Mouse (Mus musculus) neural tube, embryonic 14.5 days (tissue): ENCODE results near the gene Edn1. TPM values are rescaled to one million over a fixed set of nuclear protein-coding genes. Genes with fewer than 3 reads are reported as not detected.

Experiments used
- ATAC-seq: fragments of 200-750 bp; cut with Nextera tagmentation; 2 replicates; pipeline ENCODE4 v1.8.0; 2017; ENCODE audit warnings: low read depth, mild to moderate bottlenecking, moderate TSS enrichment, moderate library complexity
- H3K27ac ChIP-seq: fragments of 300-500 bp; sonication (generic); 2 replicates; pipeline ENCODE4 v1.5.1; 2014; ENCODE audit warnings: low read depth, mild to moderate bottlenecking, control low read depth, low read length, moderate library complexity, mixed read lengths
- H3K27me3 ChIP-seq: fragments of 300-500 bp; sonication (generic); 2 replicates; pipeline ENCODE4 v1.6.1; 2014; ENCODE audit warnings: low read length; ENCODE audit not compliant: control insufficient read depth, insufficient read depth
- H3K36me3 ChIP-seq: fragments of 300-500 bp; sonication (generic); 2 replicates; pipeline ENCODE4 v1.6.1; 2014; ENCODE audit warnings: low read length, mixed read lengths; ENCODE audit not compliant: control insufficient read depth, insufficient read depth
- H3K4me1 ChIP-seq: fragments of 300-500 bp; sonication (generic); 2 replicates; pipeline ENCODE4 v1.6.1; 2014; ENCODE audit warnings: low read length; ENCODE audit not compliant: control insufficient read depth, insufficient read depth
- H3K4me2 ChIP-seq: fragments of 300-500 bp; sonication (generic); 2 replicates; pipeline ENCODE4 v1.6.1; 2014; ENCODE audit warnings: mild to moderate bottlenecking, low read depth, low read length, control low read depth
- H3K4me3 ChIP-seq: fragments of 300-500 bp; sonication (generic); 2 replicates; pipeline ENCODE4 v1.5.1; 2014; ENCODE audit warnings: low read depth, low read length, control low read depth, mixed read lengths
- H3K9ac ChIP-seq: fragments of 300-500 bp; sonication (generic); replicated peaks from 2 replicates; pipeline ENCODE4 v1.6.1; 2014; ENCODE audit warnings: low read depth, mild to moderate bottlenecking, control low read depth, low read length, mixed read lengths
- H3K9me3 ChIP-seq: fragments of 300-500 bp; sonication (generic); 2 replicates; pipeline ENCODE4 v1.6.1; 2016; ENCODE audit warnings: low read length; ENCODE audit not compliant: control insufficient read depth
- WGBS: fragments of 180-500 bp; shearing (Covaris S2); extraction: QIAGEN DNeasy Blood & Tissue Kit; methylation state at CpG from one replicate; pipeline ENCODE4 v1.1.7; 2014; 5-methylcytosine and 5-hydroxymethylcytosine counted together
- polyA plus RNA-seq: library from polyadenylated mRNA; unstranded; fragments of >200 nt; fragmentation: Nextera tagmentation; extraction: Ambion mirVana; gene quantifications from 2 replicates; pipeline ENCODE4 v1.2.1, GENCODE M21; 2014

Gene Edn1
- polyA plus RNA-seq, 1 experiment from 2014 or later = 2.5 TPM

DNA sequence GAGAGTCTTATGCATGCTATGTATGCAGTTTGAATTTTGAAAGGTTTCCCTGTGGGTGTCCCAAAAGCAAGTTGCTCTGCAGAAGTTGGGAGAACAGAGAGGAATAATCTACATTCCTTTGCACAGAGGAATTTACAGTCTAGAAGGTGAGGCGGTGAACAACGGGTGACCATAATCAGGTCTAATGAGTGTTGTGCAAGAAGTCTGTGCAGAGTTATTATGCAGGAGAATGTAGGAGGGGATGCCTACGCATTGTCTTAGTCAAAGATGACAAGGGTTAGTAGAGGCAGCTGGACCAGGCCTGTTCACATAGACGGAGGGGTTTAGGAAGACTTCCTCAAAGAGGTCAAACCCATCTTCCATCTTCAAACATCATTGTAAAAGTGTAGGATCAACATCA, 14.5 kb upstream of the Edn1 start:
- no peak for ATAC-seq
- no peaks in the 10 kb centered on the region for H3K9me3 ChIP-seq
- WGBS = 89% methylated on average over 4 of the region's 4 CpGs

DNA sequence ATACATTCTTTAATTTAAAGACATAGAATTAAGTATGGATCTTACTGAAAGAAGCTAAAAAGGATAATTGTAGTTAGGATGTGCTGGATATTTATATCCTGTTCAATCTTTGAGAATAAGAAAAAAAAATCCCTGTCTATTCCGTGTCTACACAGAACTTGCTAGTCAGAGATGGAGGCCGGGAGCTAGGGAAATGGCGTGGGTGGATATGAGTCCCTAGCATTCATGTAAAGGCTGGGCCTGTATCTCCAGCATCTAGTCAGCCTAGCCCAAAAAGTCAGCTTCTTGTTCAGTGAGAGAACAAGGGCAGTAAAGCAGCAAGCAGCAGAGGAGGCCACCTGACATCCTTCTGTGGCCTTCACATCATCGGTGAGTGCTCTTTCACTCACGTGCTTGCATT, 8.7 kb upstream of the Edn1 start:
- no peaks in the 10 kb centered on the region for H3K36me3 ChIP-seq
- H3K27ac ChIP-seq = no peak overlapping the region
- no peaks in the 10 kb centered on the region for H3K9me3 ChIP-seq
- no peak overlapping the region for H3K9ac ChIP-seq
- no peak overlapping the region for H3K4me3 ChIP-seq
- no peaks in the 10 kb centered on the region for H3K27me3 ChIP-seq
- no peaks in the 10 kb centered on the region for H3K4me1 ChIP-seq
- 85% methylated on average over 5 of the region's 5 CpGs for WGBS
- H3K4me2 ChIP-seq = no peak overlapping the region
- no peak for ATAC-seq

More for the DNA sequence above, 14.5 kb upstream of the Edn1 start:
- no peaks in the 10 kb centered on the region for H3K27me3 ChIP-seq
- H3K4me2 ChIP-seq = no peak overlapping the region
- no peaks in the 10 kb centered on the region for H3K4me1 ChIP-seq
- H3K9ac ChIP-seq = no peak overlapping the region
- H3K27ac ChIP-seq = no peak overlapping the region
- no peak overlapping the region for H3K4me3 ChIP-seq
- no peaks in the 10 kb centered on the region for H3K36me3 ChIP-seq

DNA sequence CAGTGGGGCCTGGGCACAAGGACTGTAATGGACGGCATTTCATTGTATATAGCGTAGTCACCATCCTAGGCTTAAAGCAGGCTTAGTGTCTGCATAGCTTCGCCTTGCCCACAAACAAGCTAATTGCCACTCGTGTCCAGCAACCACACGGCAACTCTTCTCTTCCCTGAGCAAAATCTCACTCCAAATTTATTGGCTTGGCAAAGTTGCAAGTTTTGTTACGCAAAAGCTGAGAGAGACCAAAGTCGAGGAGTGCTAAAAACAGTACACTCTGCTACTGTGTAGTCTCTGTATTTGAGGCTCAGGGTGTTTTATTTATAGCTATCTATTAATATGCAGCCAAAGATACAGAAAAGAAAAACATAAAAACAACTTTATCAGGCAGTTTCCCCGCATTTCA, 3.0 kb upstream of the Edn1 start:
- no peaks in the 10 kb centered on the region for H3K9me3 ChIP-seq
- H3K36me3 ChIP-seq = no peaks in the 10 kb centered on the region
- 0 out of 2 replicates have a peak, but pooled peaks cover under 1% of the 10 kb centered on the region for H3K27me3 ChIP-seq
- WGBS = 65% methylated on average over 8 of the region's 8 CpGs
- H3K4me2 ChIP-seq = no peak overlapping the region
- ATAC-seq = no peak
- H3K4me1 ChIP-seq = 0 out of 2 replicates have a peak, but pooled peaks cover 5% of the 10 kb centered on the region
- no peak overlapping the region for H3K9ac ChIP-seq
- no peak overlapping the region for H3K4me3 ChIP-seq
- no peak overlapping the region for H3K27ac ChIP-seq

DNA sequence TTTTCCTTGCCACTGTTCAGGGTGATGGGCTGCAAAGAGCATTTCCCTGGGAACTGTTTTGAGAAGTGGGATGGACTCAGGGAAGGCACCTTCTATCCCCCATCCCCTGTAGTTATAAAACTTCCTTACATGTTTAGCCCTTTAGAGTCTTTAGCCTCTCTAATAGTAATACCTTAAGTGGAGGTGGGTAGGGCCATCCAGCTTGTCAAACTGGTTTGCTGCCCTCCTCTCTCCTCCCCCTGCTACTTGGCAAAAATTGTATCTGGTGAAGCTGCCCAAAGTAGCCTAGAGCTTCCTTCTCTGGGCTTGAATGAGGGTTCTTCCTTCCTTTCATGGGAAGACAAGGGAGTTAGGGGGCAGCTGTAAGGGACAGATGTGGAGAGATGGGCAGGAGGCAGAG, 2.5 kb upstream of the Edn1 start:
- ATAC-seq = no peak
- Histone ChIP-seq H3K9me3 (no peaks in the 10 kb centered on the region), H3K9ac (no peak overlapping the region), H3K36me3 (no peaks in the 10 kb centered on the region), H3K4me1 (0 out of 2 replicates have a peak, but pooled peaks cover 5% of the 10 kb centered on the region), H3K27me3 (peaks cover 3% of the 10 kb centered on the region; the same call in 1 of the 2 replicates), H3K4me3 (no peak overlapping the region), H3K4me2 (no peak overlapping the region), H3K27ac (no peak overlapping the region)

DNA sequence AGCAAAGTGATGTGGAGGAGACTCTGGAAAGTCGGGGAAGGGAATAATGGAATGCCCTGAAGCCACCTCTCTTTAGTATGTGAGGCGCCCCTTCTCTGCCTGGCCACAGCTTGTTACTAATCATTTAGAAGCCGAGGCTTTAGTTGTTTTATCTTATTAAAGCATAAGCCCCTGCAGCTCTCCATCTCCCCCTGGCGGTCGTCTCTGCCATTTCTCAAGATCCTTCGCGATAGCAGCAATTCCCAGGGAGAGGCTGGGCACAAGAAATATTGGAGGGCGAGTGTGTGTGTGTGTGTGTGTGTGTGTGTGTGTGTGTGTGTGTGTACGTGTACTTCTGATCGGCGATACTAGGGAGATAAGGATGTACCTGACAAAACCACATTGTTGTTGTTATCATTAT, 709 bp upstream of the Edn1 start:
- no peak; the same call in 1 of the 2 replicates for ATAC-seq
- Histone ChIP-seq H3K36me3 (no peaks in the 10 kb centered on the region), H3K4me3 (peak overlapping the region; percentile 32), H3K27me3 (peaks cover 3% of the 10 kb centered on the region; the same call in 1 of the 2 replicates), H3K27ac (no peak overlapping the region), H3K9ac (no peak overlapping the region), H3K4me1 (0 out of 2 replicates have a peak, but pooled peaks cover 5% of the 10 kb centered on the region), H3K9me3 (no peaks in the 10 kb centered on the region), H3K4me2 (peak overlapping the region; percentile 65)
- WGBS = 5% methylated on average over 11 of the region's 11 CpGs

DNA sequence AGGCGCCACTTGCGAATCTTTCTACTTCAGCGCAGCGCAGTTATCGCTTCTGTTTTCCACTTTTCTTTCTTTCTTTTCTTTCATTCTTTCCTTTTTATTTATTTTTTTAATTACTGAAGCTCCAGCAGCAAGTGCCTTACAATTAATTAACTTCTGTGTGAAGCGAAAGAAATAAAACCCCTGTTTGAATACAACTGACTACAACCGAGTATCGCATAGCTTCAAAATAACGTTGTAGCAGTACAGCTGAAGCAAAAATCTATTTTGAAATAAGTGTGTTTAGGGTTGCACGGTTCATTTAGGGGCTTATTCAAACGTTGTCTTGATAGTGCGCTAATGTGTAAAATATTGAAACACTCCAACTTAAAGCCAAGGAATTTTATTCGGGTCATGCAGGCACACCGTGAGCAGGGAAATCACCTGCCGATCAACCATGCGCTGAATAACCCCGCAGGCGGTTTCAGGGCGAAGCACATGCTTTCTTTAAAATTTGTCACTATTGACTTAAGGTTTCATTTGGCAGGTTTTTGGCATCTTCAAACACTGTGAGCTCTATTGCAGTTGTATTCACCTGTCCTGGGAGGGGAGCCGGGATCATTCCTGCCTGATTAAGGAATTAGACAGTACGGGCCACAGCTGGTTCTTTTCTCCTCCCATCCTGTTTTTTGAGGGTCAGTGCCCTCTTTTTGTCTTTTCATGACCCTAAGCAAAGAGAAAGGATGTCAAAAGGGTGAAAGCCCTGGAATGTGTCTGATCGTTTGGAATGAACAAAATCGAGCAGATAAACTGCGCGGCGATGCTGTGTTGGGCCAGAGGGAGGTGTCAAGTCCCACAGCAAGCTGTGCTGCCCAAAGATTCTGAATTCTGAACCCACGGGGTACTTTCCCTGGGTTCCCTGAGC, 935 bp downstream of the Edn1 start:
- H3K4me3 ChIP-seq = peak overlapping the region; percentile 32
- peak overlapping the region; percentile 65 for H3K4me2 ChIP-seq
- whole genome bisulfite sequencing = 7% methylated on average over 27 of the region's 27 CpGs
- no peaks in the 10 kb centered on the region for H3K9me3 ChIP-seq
- no peak overlapping the region for H3K9ac ChIP-seq
- no peak for ATAC-seq
- peaks cover 3% of the 10 kb centered on the region; the same call in 1 of the 2 replicates for H3K27me3 ChIP-seq
- no peak overlapping the region for H3K27ac ChIP-seq
- 0 out of 2 replicates have a peak, but pooled peaks cover 5% of the 10 kb centered on the region for H3K4me1 ChIP-seq
- no peaks in the 10 kb centered on the region for H3K36me3 ChIP-seq

DNA sequence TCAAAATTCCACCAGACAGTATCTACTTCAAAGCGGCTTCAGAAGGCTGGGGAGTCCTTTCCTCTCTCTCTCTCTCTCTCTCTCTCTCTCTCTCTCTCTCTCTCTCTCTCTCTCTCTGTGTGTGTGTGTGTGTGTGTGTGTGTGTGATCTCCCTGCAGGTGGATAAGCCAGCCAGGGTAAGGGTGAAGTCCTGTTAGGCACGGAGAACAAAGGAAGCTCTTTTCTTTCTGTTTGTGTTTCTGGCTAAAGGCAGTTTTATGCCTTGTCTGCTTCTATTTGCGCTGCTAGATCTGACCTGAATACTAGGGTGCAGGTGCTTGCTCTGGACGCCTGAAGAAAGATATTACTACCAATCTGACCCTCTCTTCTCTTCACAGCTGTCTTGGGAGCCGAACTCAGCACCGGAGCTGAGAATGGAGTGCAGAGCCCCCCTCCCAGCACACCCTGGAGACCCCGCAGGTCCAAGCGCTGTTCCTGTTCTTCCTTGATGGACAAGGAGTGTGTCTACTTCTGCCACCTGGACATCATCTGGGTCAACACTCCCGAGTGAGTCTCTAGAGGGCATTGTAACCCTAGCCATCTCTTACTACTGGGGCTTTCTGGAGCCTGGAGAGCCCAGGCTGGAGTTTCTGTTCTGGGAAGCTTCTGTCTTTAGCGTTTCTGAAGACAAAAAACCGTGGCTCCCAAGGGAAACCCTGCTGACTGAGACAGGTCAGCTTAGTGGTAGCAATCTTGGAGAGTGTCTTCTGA, 2.1 kb downstream of the Edn1 start:
- Histone ChIP-seq H3K9me3 (no peaks in the 10 kb centered on the region), H3K9ac (no peak overlapping the region), H3K4me2 (peak overlapping the region; percentile 15; the same call in 1 of the 2 replicates), H3K27me3 (peaks cover 3% of the 10 kb centered on the region; the same call in 1 of the 2 replicates), H3K4me1 (0 out of 2 replicates have a peak, but pooled peaks cover 5% of the 10 kb centered on the region), H3K27ac (no peak overlapping the region), H3K36me3 (no peaks in the 10 kb centered on the region), H3K4me3 (peak overlapping the region; percentile 6; the same call in 1 of the 2 replicates)
- 33% methylated on average over 11 of the region's 11 CpGs for WGBS
- ATAC-seq = no peak

DNA sequence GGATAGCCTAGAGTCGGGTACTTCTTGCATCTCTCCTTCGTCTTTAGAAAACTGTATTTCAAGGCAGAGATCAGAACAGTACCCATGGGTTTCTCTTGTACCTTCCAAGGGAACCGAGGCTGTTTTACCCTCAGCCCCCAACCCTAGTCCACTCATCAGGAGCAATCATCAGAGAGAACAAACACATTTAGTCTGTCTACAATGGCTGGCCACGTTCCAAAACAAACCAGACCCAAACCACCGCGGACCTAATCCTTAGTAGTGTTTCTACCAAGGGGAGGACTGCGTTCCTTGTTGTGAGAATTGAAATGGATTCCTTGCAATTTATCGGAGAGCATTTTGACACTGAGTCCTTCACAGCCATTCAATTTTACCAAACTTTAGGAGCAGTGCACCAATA, 2.9 kb downstream of the Edn1 start:
- Histone ChIP-seq H3K27me3 (peaks cover 3% of the 10 kb centered on the region; the same call in 1 of the 2 replicates), H3K27ac (no peak overlapping the region), H3K9ac (no peak overlapping the region), H3K4me3 (no peak overlapping the region), H3K36me3 (no peaks in the 10 kb centered on the region), H3K4me1 (0 out of 2 replicates have a peak, but pooled peaks cover 5% of the 10 kb centered on the region), H3K4me2 (no peak overlapping the region), H3K9me3 (no peaks in the 10 kb centered on the region)
- WGBS = 77% methylated on average over 8 of the region's 8 CpGs
- no peak for ATAC-seq
